Mouse (Mus musculus): Measurements from ENCODE around the gene Cebpe.

The Cebpe gene

GRCm38 (mm10) chr14:54712074-54712473 lies at the start of gene Cebpe:
Gene Cebpe (minus strand): TSS chr14:54712174.
- DNase-seq: no peak

- no peak for DNase-seq
Observed at GRCm38 (mm10) chr14:54756382-54756781, 44.4 kb upstream of the Cebpe start.

- peak; percentile 38 to 51 for DNase-seq
Observed at GRCm38 (mm10) chr14:54754602-54755018, 42.6 kb upstream of the Cebpe start.

GRCm38 (mm10) chr14:54753986-54754601 lies 42.1 kb upstream of the Cebpe start:
- DNase-seq: no peak

- DNase-seq: no peak
Observed at GRCm38 (mm10) chr14:54752938-54753337, 41.0 kb upstream of the Cebpe start.

- no peak for DNase-seq
Observed at GRCm38 (mm10) chr14:54751768-54752167, 39.8 kb upstream of the Cebpe start.

- DNase-seq: no peak
Observed at GRCm38 (mm10) chr14:54749238-54749637, 37.3 kb upstream of the Cebpe start.

- peak; percentile 89 to 93 for DNase-seq
Observed at GRCm38 (mm10) chr14:54747942-54748917, 36.3 kb upstream of the Cebpe start.

- no peak for DNase-seq
Observed at GRCm38 (mm10) chr14:54746038-54746437, 34.1 kb upstream of the Cebpe start.

- no peak for DNase-seq
Observed at GRCm38 (mm10) chr14:54744473-54744872, 32.5 kb upstream of the Cebpe start.

- DNase-seq: no peak
Observed at GRCm38 (mm10) chr14:54742375-54742774, 30.4 kb upstream of the Cebpe start.

GRCm38 (mm10) chr14:54741721-54742120 lies 29.7 kb upstream of the Cebpe start:
- DNase-seq: no peak

- DNase-seq: peak in 1 of 2 experiments; percentile 46
Observed at GRCm38 (mm10) chr14:54737634-54738033, 25.7 kb upstream of the Cebpe start.

- DNase-seq: no peak
Observed at GRCm38 (mm10) chr14:54736555-54737552, 24.9 kb upstream of the Cebpe start.

GRCm38 (mm10) chr14:54735221-54735620 lies 23.2 kb upstream of the Cebpe start:
- DNase-seq: no peak

GRCm38 (mm10) chr14:54734004-54734403 lies 22.0 kb upstream of the Cebpe start:
- no peak for DNase-seq

- DNase-seq: no peak
Observed at GRCm38 (mm10) chr14:54732206-54732605, 20.2 kb upstream of the Cebpe start.

- DNase-seq: peak; percentile 68 to 69
Observed at GRCm38 (mm10) chr14:54730305-54730704, 18.3 kb upstream of the Cebpe start.

- DNase-seq: peak; percentile 64 to 71
Observed at GRCm38 (mm10) chr14:54728823-54729653, 17.1 kb upstream of the Cebpe start.

- DNase-seq: no peak
Observed at GRCm38 (mm10) chr14:54727565-54727964, 15.6 kb upstream of the Cebpe start.

- DNase-seq: no peak
Observed at GRCm38 (mm10) chr14:54724049-54724448, 12.1 kb upstream of the Cebpe start.

GRCm38 (mm10) chr14:54721711-54722110 lies 9.7 kb upstream of the Cebpe start:
- DNase-seq: peak; percentile 66 to 73
